Mouse (Mus musculus) midbrain, embryonic 14.5 days (tissue): Measurements from ENCODE around the gene Gm21773. TPM values are rescaled to one million over a fixed set of nuclear protein-coding genes. Genes with fewer than 3 reads are reported as not detected.
"Not testable (repeated sequence)": the region's sequence is repeated elsewhere in the genome, so short reads cannot be mapped to it uniquely, and the experiment has no call there.

ENCODE experiments used
- ATAC-seq: fragments of 200-750 bp; cut with Nextera tagmentation; 2 replicates; pipeline ENCODE4 v1.8.0; 2017; ENCODE audit warnings: moderate number of reproducible peaks, moderate library complexity; ENCODE audit not compliant: low FRiP score, low TSS enrichment
- DNase-seq: peaks from one replicate; pipeline ENCODE4 v3.0.0-alpha.2; 2015
- H3K27ac ChIP-seq: fragments of 300-500 bp; sonication (generic); replicated peaks from 2 replicates; pipeline ENCODE4 v1.5.1; 2014; ENCODE audit warnings: mild to moderate bottlenecking, low read depth, low read length, moderate library complexity
- H3K27me3 ChIP-seq: fragments of 300-500 bp; sonication (generic); 2 replicates; pipeline ENCODE4 v1.6.1; 2014; ENCODE audit warnings: low read length, control low read depth, mixed read lengths; ENCODE audit not compliant: control insufficient read depth, insufficient read depth
- H3K36me3 ChIP-seq: fragments of 300-500 bp; sonication (generic); 2 replicates; pipeline ENCODE4 v1.6.1; 2014; ENCODE audit warnings: low read length, control low read depth; ENCODE audit not compliant: control insufficient read depth, insufficient read depth
- H3K4me1 ChIP-seq: fragments of 300-500 bp; sonication (generic); 2 replicates; pipeline ENCODE4 v1.6.1; 2014; ENCODE audit warnings: mild to moderate bottlenecking, antibody characterized with exemption, low read length, control low read depth; ENCODE audit not compliant: control insufficient read depth, insufficient read depth
- H3K4me2 ChIP-seq: fragments of 300-500 bp; sonication (generic); 2 replicates; pipeline ENCODE4 v1.6.1; 2014; ENCODE audit warnings: mild to moderate bottlenecking, low read length, moderate library complexity
- H3K4me3 ChIP-seq: fragments of 300-500 bp; sonication (generic); replicated peaks from 2 replicates; pipeline ENCODE4 v1.5.1; 2014; ENCODE audit warnings: low read depth, low read length
- H3K9ac ChIP-seq: fragments of 300-500 bp; sonication (generic); replicated peaks from 2 replicates; pipeline ENCODE4 v1.6.1; 2014; ENCODE audit warnings: mild to moderate bottlenecking, low read length, moderate library complexity
- H3K9me3 ChIP-seq: fragments of 300-500 bp; sonication (generic); 2 replicates; pipeline ENCODE4 v1.6.1; 2016; ENCODE audit warnings: low read length, control low read depth, mixed read lengths; ENCODE audit not compliant: control insufficient read depth
- WGBS: fragments of 180-500 bp; shearing (Covaris S2); extraction: QIAGEN DNeasy Blood & Tissue Kit; methylation state at CpG from one replicate; pipeline ENCODE4 v1.1.7; 2014; 5-methylcytosine and 5-hydroxymethylcytosine counted together
- polyA plus RNA-seq: library from polyadenylated mRNA; unstranded; fragments of >200 nt; fragmentation: Nextera tagmentation; extraction: Ambion mirVana; gene quantifications from 2 replicates; pipeline ENCODE4 v1.2.1, GENCODE M21; 2014

Gm21773 gene
- not detected in 2 replicates for polyA plus RNA-seq

- H3K4me2 ChIP-seq, DNase-seq, H3K27me3 ChIP-seq, H3K27ac ChIP-seq, ATAC-seq, H3K9me3 ChIP-seq, H3K4me3 ChIP-seq, H3K9ac ChIP-seq, H3K36me3 ChIP-seq, H3K4me1 ChIP-seq: not testable (repeated sequence)
- no CpG with 5 or more reads among the region's 2 CpGs for WGBS
These were observed at the start of gene Gm21773 for GRCm38 (mm10) chrY:25309260-25309659. TSS of gene Gm21773 (minus strand) at chrY:25309360.
